In the genomic region with DNA sequence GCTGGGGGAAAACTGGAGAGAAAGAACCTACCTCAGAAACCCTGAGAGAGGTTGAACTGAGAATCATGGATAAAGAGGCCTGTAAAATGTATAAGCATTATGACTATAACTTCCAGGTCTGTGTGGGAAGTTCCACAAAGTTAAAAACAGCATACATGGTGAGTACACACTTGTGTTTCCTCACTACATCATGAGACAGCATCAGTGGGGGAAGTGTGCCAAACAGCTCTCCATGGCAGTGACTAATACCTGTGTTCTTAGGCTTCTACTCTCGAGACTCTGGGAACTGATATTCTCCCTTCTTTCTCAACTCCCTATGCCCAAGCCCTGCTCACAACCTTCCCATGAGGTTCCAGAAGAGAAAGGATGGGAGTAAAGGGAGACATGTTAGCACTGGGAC, we compare ENCODE assay signal across 20 mouse cellular contexts. TPM values are rescaled to one million over a fixed set of nuclear protein-coding genes. Genes with fewer than 3 reads are reported as not detected.
DNase-seq lines count a peak whose midpoint lies in the region; ATAC-seq lines count a peak whose summit lies in the region.
"Had no signal": no experiment of that assay in that cellular context is flagged by ENCODE, and none has a peak within 500 bp of the region (broad histone marks: within the 10 kb centered on the region; RNA-seq: fewer than 3 reads in every experiment).

No protein-coding gene starts in this region.

- intact Hi-C loops in left cerebral cortex, postnatal 14 days (cut with DNase I): no loop called here

- peak; percentile 57; the same call in 1 of the 2 replicates for ATAC-seq in frontal cortex, adult (ENCODE audit: low TSS enrichment)
- ATAC-seq: forebrain, embryonic 13.5 days; intestine, embryonic 16.5 days had no signal

- DNase-seq in frontal cortex, postnatal 10 days (ENCODE audit: low spot score in 2 of 2): no peak
- DNase-seq in left cerebral cortex, postnatal 14 days (ENCODE audit: low spot score in 2 of 2): peak; percentile 3 to 56
- DNase-seq in left cerebral cortex, adult 11 months (ENCODE audit: low spot score): no peak
- DNase-seq in brain, adult 2 months (ENCODE audit: low read depth, low spot score): peak; percentile 54
- peak; percentile 7 for DNase-seq in right cerebral cortex, postnatal 25 days
- no peak for DNase-seq in urinary bladder, adult 18-20 months (ENCODE audit: low spot score in 2 of 2)
- DNase-seq in adrenal gland, postnatal 14 days: no peak
- DNase-seq: adrenal gland, adult 8-10 months; cerebellum, adult 11-12 months; cerebellum, adult 9-10 months; cerebellum, postnatal 36 days; gastrocnemius, adult 2 months; gastrocnemius, postnatal 36 days; heart, adult 18-20 months; heart, postnatal 14 days had no signal

RNA-seq across cellular contexts. Expression of a gene that starts 1.7 kb away (rescaled TPM):
- not detected for total RNA-seq in left cerebral cortex, postnatal 14 days (2021)
- not detected in 2 replicates for total RNA-seq in adrenal gland, postnatal 14 days (2021)
- total RNA-seq: adrenal gland, adult 8-10 months; adrenal gland, postnatal 4 days; ES-E14; gastrocnemius, adult 2 months; gastrocnemius, postnatal 36 days; heart, adult 18-20 months; heart, postnatal 14 days had no signal

RNA-seq across cellular contexts. Expression of a gene that starts 10.8 kb away (rescaled TPM):
- total RNA-seq in left cerebral cortex, postnatal 14 days (2021): not detected
- not detected in 2 replicates for total RNA-seq in adrenal gland, postnatal 14 days (2021)
- total RNA-seq: adrenal gland, adult 8-10 months; adrenal gland, postnatal 4 days; ES-E14; gastrocnemius, adult 2 months; gastrocnemius, postnatal 36 days; heart, adult 18-20 months; heart, postnatal 14 days had no signal

RNA-seq across cellular contexts. Expression of a gene that starts 22.4 kb away (rescaled TPM):
- total RNA-seq in left cerebral cortex, postnatal 14 days (2021): not detected
- total RNA-seq in adrenal gland, postnatal 14 days (2021): not detected in 2 replicates
- total RNA-seq: adrenal gland, adult 8-10 months; adrenal gland, postnatal 4 days; ES-E14; gastrocnemius, adult 2 months; gastrocnemius, postnatal 36 days; heart, adult 18-20 months; heart, postnatal 14 days had no signal

RNA-seq across cellular contexts. Expression of a gene that starts 42.7 kb away (rescaled TPM):
- total RNA-seq in left cerebral cortex, postnatal 14 days (2021): not detected
- 2.7 and 3.3 TPM in 2 replicates for total RNA-seq in adrenal gland, postnatal 14 days (2021)
- total RNA-seq: ES-E14 had no signal

Comparison
In these comparisons a context has a peak if more than half of its experiments do, and no peak if none do; other contexts are left out.
1. DNase-seq: peak in left cerebral cortex, postnatal 14 days (2 of 2), brain, adult 2 months (single experiment) and right cerebral cortex, postnatal 25 days (single experiment); none in frontal cortex, postnatal 10 days (0 of 2), left cerebral cortex, adult 11 months (single experiment), urinary bladder, adult 18-20 months (0 of 2) and adrenal gland, postnatal 14 days (single experiment).